Mouse (Mus musculus): Measurements from ENCODE around the gene Zranb1. TPM values are rescaled to one million over a fixed set of nuclear protein-coding genes. Genes with fewer than 3 reads are reported as not detected.

Zranb1 gene
- total RNA-seq, 1 experiment from 2014 or later: 65.4 TPM

DNA sequence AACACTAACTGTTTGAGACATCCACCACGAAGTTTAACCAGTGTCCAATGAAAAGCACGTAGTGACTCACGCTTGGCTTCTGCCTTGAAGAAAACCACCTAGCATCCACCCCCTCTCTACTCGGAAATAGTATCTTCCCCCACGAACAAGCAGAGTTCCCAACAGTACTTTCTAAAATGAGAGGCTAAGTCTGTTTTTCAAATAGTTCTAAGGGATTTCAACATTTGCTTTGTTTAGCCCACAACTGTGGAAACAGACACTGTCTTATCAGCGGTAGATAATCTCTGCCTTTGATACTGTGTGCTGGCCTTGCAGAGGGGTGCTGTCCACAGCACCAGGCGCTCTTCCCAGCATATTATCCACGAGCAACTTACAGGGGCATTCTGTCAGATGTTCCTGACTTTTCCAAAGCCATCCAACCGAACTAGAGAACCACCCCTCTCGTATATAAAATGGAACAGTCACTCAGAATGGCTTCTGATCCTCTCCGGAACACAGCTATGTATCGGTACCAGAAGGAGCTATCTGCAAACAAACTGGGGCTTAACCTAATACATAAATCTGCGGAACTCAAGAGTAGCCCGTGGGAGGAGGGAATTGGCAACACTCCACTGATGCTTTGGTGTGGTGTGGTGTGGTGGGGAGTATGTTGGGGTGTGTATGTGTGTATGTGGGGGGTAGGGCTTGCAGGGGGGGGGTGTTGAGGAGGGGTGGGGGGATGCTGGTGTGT is 81.9 kb downstream of the Zranb1 start:
- no peak for ATAC-seq (replicated peaks in 1 of 2; ENCODE audit: insufficient read depth in 1 of 2, low FRiP score in 2 of 2, low TSS enrichment in 1 of 2, low read depth in 1 of 2, poor library complexity in 2 of 2, severe bottlenecking in 2 of 2)

DNA sequence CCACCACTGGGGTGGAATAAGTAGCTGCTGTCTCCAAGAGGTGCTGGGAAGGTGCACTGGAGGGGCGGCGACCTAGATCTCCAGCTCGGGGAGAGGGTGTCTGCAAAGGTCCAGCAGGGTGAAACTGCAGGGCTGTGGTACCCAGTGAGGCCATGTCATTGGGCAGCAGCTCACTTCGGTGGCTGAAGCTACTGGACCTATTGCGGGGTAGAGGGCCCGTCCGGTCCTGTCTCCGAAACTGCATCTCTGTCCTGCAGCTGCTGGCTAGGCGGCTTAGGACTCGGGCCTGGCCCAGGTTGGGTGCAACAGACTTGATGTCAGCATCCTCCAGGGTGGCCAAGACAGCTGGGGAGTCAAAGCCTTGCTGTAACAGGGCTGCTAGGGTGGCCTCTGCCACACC is 83.0 kb downstream of the Zranb1 start:
- ATAC-seq (replicated peaks in 1 of 2; ENCODE audit: insufficient read depth in 1 of 2, low FRiP score in 2 of 2, low TSS enrichment in 1 of 2, low read depth in 1 of 2, poor library complexity in 2 of 2, severe bottlenecking in 2 of 2): no peak

DNA sequence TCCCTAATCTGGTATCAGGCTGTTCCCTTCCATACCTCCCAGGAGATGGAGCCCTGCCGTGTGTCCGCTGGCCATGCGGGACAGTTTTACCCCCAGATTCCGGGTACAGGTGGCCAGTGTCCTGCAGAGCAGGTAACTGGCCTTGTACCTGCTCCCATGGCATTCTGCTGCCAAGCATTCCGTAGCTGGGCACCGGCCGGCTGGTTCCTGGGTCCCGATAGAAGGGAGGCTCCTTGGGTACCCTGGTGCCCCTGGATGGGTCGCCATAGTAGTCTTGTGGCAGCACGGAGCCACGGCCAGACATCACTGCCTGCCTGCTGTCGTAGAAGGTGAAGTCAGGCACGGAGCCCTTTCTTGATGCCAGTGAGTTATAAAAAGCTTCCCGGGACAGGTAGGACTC is 83.7 kb downstream of the Zranb1 start:
- no peak for ATAC-seq (replicated peaks in 1 of 2; ENCODE audit: insufficient read depth in 1 of 2, low FRiP score in 2 of 2, low TSS enrichment in 1 of 2, low read depth in 1 of 2, poor library complexity in 2 of 2, severe bottlenecking in 2 of 2)

DNA sequence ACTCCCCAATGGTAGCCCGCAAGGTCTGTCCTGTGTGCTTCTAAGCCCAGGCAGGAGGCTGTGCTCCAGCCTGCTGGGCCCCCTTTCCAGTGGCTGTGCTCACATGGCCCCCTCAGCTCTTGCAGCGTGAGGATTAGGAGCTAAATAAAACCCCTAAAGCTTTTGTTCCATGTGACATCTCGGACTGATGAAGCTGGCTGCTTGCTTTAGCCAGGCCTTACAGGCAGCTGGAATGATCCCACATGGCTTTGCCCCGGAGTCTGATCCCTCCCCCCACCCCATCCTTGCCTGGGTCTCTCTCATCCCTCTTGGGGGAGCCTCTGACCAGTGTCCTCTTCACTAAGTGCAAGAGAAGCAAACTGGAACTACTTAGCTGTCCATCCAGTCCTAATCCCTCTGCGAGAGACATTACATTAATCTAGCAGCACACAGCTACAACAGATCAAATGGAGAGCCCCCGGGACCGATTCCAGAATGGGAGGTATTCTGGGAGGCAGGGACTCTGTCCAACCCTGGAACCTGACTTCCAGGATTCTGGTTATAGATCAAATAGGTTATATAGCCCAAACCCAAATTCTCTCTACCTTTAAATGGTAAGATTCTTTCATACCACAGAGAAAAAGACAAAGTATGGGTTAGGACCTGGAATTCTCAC is 84.6 kb downstream of the Zranb1 start:
- no peak for ATAC-seq (replicated peaks in 1 of 2; ENCODE audit: insufficient read depth in 1 of 2, low FRiP score in 2 of 2, low TSS enrichment in 1 of 2, low read depth in 1 of 2, poor library complexity in 2 of 2, severe bottlenecking in 2 of 2)

DNA sequence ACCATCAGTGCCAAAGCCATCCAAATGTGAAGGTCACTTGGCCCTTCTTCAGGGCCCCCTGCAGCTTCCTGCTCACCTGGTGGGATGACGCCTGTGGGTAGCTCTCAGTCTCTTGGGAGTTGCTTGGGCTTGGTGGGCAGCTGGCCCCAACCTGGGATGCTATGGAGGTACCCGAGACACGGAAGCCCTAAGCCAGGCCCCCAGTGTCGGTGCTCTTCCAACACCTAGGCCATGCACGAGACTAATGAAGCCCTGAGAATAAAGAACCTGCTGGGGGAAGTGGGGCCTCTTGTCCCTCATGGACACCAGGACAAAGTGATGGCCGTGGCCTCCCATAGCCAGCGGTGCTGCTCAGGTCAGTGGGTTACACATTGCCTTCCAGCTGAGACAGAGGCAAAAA is 88.0 kb downstream of the Zranb1 start:
- ATAC-seq (replicated peaks in 1 of 2; ENCODE audit: insufficient read depth in 1 of 2, low FRiP score in 2 of 2, low TSS enrichment in 1 of 2, low read depth in 1 of 2, poor library complexity in 2 of 2, severe bottlenecking in 2 of 2): no peak

DNA sequence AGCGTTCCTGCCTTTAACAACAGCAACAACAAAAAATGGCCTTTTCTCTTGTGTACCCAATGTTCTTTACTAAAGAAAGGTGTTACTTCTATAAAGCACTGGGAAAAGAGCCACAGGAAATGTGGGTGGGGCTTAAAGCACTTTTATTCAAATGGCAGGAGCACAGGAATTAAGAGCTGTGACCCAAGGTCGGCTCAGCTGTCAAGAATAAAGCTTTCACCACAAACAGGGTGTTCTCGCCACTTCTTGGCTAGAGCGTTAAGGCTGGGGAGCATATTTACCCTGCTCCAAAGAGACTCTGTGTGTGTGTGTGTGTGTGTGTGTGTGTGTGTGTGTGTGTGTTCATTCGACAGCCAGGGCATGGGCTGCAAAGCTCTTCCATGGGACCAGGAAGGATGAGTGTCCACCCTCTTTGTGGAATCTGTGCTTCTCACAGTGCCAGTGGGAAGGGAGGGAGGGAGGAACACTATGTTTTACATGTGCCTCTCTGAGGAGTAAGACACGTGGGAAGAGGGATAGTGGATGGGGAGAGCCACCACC is 88.6 kb downstream of the Zranb1 start:
- peak in 1 of 2 experiments; percentile 27; a peak in 1 of 4 replicates for ATAC-seq (replicated peaks in 1 of 2; ENCODE audit: insufficient read depth in 1 of 2, low FRiP score in 2 of 2, low TSS enrichment in 1 of 2, low read depth in 1 of 2, poor library complexity in 2 of 2, severe bottlenecking in 2 of 2)

DNA sequence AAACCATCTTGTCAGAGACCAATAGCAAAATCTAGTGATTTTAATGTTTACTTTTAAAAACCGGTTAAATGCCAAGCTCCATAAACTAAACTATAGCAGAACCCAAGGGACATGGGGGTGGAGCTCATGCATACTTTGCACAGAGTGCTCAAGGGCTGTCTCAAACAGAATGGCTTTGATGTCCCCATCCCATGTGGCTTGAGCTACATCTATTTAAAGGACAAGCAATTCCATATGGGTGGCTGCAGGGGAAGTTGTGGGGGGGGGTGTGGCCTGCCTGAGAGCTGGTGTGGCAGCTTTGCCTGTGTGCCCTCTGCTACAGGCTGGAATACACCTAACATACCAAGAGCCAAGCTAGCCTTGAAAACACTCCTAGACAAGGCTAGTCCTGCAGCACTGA is 93.8 kb downstream of the Zranb1 start:
- no peak for ATAC-seq (replicated peaks in 1 of 2; ENCODE audit: insufficient read depth in 1 of 2, low FRiP score in 2 of 2, low TSS enrichment in 1 of 2, low read depth in 1 of 2, poor library complexity in 2 of 2, severe bottlenecking in 2 of 2)

DNA sequence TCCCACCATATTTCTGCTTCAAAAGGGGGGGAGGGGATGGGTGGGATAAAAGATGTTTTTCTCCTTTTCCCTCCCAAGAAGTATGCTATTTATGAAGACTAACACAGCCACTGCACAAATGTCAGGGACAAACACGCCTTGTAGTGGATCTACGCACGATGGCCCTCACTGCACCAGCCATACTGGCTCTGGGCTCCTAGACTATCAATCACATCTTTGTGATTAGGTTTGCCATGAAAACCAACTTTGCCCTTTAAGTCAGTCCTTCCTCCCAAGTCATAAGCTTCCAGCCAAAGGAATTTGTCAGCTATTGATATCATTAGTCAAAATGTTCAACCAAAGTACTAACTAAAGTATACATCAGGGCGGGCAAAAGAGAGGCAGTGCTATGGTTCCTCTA is 97.0 kb downstream of the Zranb1 start:
- no peak for ATAC-seq (replicated peaks in 1 of 2; ENCODE audit: insufficient read depth in 1 of 2, low FRiP score in 2 of 2, low TSS enrichment in 1 of 2, low read depth in 1 of 2, poor library complexity in 2 of 2, severe bottlenecking in 2 of 2)

DNA sequence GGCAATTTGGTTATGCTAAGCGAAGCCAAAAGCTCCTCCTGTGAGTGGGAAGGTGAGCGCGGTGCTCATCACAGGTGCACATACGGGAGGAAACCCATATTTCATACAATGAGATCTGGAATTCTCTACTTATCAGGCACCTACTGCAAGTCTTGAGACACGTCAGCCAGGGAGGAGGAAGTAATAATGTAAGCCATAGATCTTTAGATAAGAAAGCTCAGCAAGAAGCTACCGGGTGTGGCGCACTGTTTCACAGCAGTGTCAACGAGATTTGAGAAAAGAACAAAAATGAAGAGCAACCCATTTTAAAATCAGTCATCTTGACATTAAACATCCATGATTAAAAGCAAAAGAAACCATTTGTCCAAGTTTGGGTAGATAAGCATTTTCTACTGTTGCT is 98.1 kb downstream of the Zranb1 start:
- ATAC-seq (replicated peaks in 1 of 2; ENCODE audit: insufficient read depth in 1 of 2, low FRiP score in 2 of 2, low TSS enrichment in 1 of 2, low read depth in 1 of 2, poor library complexity in 2 of 2, severe bottlenecking in 2 of 2): no peak

DNA sequence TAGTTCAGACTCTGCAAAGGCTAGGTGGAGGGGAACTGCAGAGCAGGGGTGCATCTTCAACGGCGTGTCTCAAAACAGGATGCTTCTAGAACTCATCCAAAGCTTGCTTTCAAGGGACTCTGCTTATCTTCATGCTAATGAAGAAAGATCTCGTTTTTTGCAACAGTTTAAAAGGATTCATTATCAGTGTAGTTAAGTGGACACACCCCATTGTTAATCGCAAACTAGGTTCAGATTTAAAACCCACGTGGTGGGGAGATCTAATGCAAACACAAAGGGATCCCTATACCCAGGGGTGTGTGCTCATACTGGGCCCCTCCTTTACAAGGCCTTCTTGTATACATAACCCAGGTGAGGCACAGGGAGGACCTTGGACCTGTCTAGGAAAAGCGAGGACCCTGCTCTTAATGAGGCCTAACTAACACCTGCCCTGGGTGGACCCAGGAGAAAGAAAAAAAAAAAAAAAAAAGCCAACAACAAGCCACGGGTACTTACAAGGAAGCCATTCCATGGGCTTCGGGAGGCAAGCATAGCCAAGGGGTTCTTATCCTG is 98.6 kb downstream of the Zranb1 start:
- no peak for ATAC-seq (replicated peaks in 1 of 2; ENCODE audit: insufficient read depth in 1 of 2, low FRiP score in 2 of 2, low TSS enrichment in 1 of 2, low read depth in 1 of 2, poor library complexity in 2 of 2, severe bottlenecking in 2 of 2)

DNA sequence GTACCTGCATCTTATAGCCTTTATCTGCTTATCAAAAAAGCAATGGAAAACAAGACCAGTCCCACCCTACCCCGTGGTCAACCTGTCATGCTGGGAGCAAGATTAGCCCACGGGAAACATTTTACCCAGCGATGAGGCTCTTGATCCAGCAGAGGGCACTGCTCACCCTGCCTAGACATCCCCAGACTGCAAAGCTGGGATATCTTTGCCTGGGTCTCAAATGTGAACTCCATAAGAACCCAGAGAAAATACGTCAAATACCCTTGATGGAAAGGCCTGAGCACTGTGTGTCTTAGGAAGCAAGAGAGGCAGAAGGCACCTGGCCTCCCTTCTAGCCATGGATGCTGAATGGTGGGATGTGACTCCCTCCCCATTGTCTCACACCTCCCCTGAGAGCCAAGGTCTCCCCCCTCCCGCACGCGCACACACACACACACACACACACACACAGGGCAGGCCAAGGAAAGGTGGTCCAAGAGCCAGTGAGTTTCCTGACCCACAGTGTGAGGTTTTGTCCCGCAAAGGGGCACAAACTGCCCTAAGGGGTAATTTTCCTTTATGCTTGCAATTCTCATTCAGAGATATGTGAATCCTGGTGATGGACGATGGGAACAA is 101.8 kb downstream of the Zranb1 start:
- peak; percentile 73 to 75; a peak in 3 of 4 replicates for ATAC-seq (replicated peaks in 1 of 2; ENCODE audit: insufficient read depth in 1 of 2, low FRiP score in 2 of 2, low TSS enrichment in 1 of 2, low read depth in 1 of 2, poor library complexity in 2 of 2, severe bottlenecking in 2 of 2)

DNA sequence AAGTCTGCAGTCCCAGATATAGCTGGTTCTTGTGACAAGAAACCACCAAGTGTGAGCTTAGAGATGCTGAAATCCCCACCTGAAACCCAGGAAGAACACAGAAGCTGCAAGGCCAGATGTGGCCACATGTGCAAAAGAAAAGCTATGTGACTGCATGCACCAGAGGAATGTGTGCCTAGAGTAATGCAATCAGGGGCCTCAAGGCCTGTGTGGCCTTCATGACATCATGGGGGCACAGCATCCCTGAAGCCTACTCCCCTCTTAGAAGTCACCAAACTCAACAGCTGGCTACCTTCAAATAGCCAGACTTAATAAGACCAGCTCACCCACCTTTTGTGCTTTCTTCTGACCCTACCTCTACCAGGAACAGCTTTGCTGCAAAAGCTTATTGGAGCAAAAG is 105.0 kb downstream of the Zranb1 start:
- no peak for ATAC-seq (replicated peaks in 1 of 2; ENCODE audit: insufficient read depth in 1 of 2, low FRiP score in 2 of 2, low TSS enrichment in 1 of 2, low read depth in 1 of 2, poor library complexity in 2 of 2, severe bottlenecking in 2 of 2)

Other genes with a start within 250 kb of the Zranb1 start
- gene Fam53b, start 117.3 kb upstream of the Zranb1 start, total RNA-seq (2017): 12.9 and 15.6 TPM in 2 replicates
- gene Eef1akmt2, start 78.5 kb upstream of the Zranb1 start, total RNA-seq (2017): 68.4 and 86.3 TPM in 2 replicates
- 45.3 and 56.8 TPM in 2 replicates for gene Abraxas2, start 71.9 kb upstream of the Zranb1 start, total RNA-seq (2017)
- gene Fgfr2, start 192.2 kb downstream of the Zranb1 start, total RNA-seq (2017): not detected in 2 replicates
- gene Ctbp2, start 193.2 kb downstream of the Zranb1 start, total RNA-seq (2017): 38.3 and 45.4 TPM in 2 replicates

All from hematopoietic stem cell, adult 5-6 weeks (primary cell).